Mouse (Mus musculus) liver, embryonic 11.5 days (tissue): Measurements from ENCODE around the gene Slc4a8. TPM values are rescaled to one million over a fixed set of nuclear protein-coding genes. Genes with fewer than 3 reads are reported as not detected.

Experiments used
- ATAC-seq: fragments of 200-750 bp; cut with Nextera tagmentation; replicated peaks from 2 replicates; pipeline ENCODE4 v1.8.0; 2017; ENCODE audit warnings: moderate number of reproducible peaks, mild to moderate bottlenecking, moderate TSS enrichment, moderate library complexity; ENCODE audit not compliant: low FRiP score
- DNase-seq: peaks from one replicate; pipeline ENCODE4 v3.0.0-alpha.2; 2017; ENCODE audit warnings: low spot score
- H3K27ac ChIP-seq: fragments of 300-500 bp; sonication (generic); 2 replicates; pipeline ENCODE4 v1.5.1; 2014; ENCODE audit warnings: mild to moderate bottlenecking, low read depth, low read length, control low read depth
- H3K27me3 ChIP-seq: fragments of 300-500 bp; sonication (generic); replicated peaks from 2 replicates; pipeline ENCODE4 v1.6.1; 2014; ENCODE audit warnings: low read length, mixed read lengths; ENCODE audit not compliant: control insufficient read depth, insufficient read depth
- H3K36me3 ChIP-seq: fragments of 300-500 bp; sonication (generic); 2 replicates; pipeline ENCODE4 v1.6.1; 2014; ENCODE audit warnings: mild to moderate bottlenecking, low read length, moderate library complexity, mixed read lengths; ENCODE audit not compliant: control insufficient read depth, insufficient read depth
- H3K4me1 ChIP-seq: fragments of 300-500 bp; sonication (generic); replicated peaks from 2 replicates; pipeline ENCODE4 v1.6.1; 2014; ENCODE audit warnings: low read length, mixed read lengths; ENCODE audit not compliant: control insufficient read depth, insufficient read depth
- H3K4me2 ChIP-seq: fragments of 300-500 bp; sonication (generic); 2 replicates; pipeline ENCODE4 v1.6.1; 2014; ENCODE audit warnings: mild to moderate bottlenecking, control low read depth, moderate library complexity
- H3K4me3 ChIP-seq: fragments of 300-500 bp; sonication (generic); 2 replicates; pipeline ENCODE4 v1.5.1; 2014; ENCODE audit warnings: low read depth, low read length, control low read depth
- H3K9ac ChIP-seq: fragments of 300-500 bp; sonication (generic); 2 replicates; pipeline ENCODE4 v1.6.1; 2014; ENCODE audit warnings: low read depth, low read length, control low read depth
- H3K9me3 ChIP-seq: fragments of 300-500 bp; sonication (generic); 2 replicates; pipeline ENCODE4 v1.6.1; 2016; ENCODE audit warnings: low read length, inconsistent platforms, mixed read lengths; ENCODE audit not compliant: control insufficient read depth
- WGBS: fragments of 180-500 bp; shearing (Covaris S2); extraction: QIAGEN DNeasy Blood & Tissue Kit; methylation state at CpG from one replicate; pipeline ENCODE4 v1.1.7; 2014; 5-methylcytosine and 5-hydroxymethylcytosine counted together
- polyA plus RNA-seq: library from polyadenylated mRNA; unstranded; fragments of >200 nt; fragmentation: Nextera tagmentation; extraction: Ambion mirVana; gene quantifications from 2 replicates; pipeline ENCODE4 v1.2.1, GENCODE M21; 2014

Gene Slc4a8
- polyA plus RNA-seq, 1 experiment from 2014 or later, result 1.5 TPM

- Histone ChIP-seq H3K27ac (no peak overlapping the region), H3K36me3 (no peaks in the 10 kb centered on the region), H3K9ac (no peak overlapping the region), H3K4me3 (no peak overlapping the region), H3K4me1 (peaks cover 6% of the 10 kb centered on the region), H3K4me2 (no peak overlapping the region), H3K27me3 (peaks cover 13% of the 10 kb centered on the region; the same call in 1 of the 2 replicates), H3K9me3 (no peaks in the 10 kb centered on the region)
- WGBS, result 60% methylated on average over 6 of the region's 6 CpGs
- DNase-seq, result no peak
- ATAC-seq, result no peak
Measured at GRCm38 (mm10) chr15:100722564-100722963, 39.0 kb upstream of the Slc4a8 start.

GRCm38 (mm10) chr15:100723505-100723904 is 38.0 kb upstream of the Slc4a8 start:
- Histone ChIP-seq H3K9ac (no peak overlapping the region), H3K4me1 (peaks cover 6% of the 10 kb centered on the region), H3K4me3 (no peak overlapping the region), H3K27ac (no peak overlapping the region), H3K4me2 (no peak overlapping the region), H3K36me3 (no peaks in the 10 kb centered on the region), H3K27me3 (peaks cover 22% of the 10 kb centered on the region), H3K9me3 (no peaks in the 10 kb centered on the region)
- DNase-seq, result no peak
- ATAC-seq, result no peak
- 60% methylated on average over 14 of the region's 14 CpGs for WGBS

GRCm38 (mm10) chr15:100726721-100727120 is 34.8 kb upstream of the Slc4a8 start:
- H3K27ac ChIP-seq, result no peak overlapping the region
- no peak for ATAC-seq
- 83% methylated on average over 11 of the region's 11 CpGs for WGBS
- H3K27me3 ChIP-seq, result peaks cover 49% of the 10 kb centered on the region
- H3K4me1 ChIP-seq, result peaks cover 21% of the 10 kb centered on the region
- H3K9me3 ChIP-seq, result no peaks in the 10 kb centered on the region
- no peak for DNase-seq
- no peak overlapping the region for H3K9ac ChIP-seq
- no peak overlapping the region for H3K4me3 ChIP-seq
- no peak overlapping the region for H3K4me2 ChIP-seq
- no peaks in the 10 kb centered on the region for H3K36me3 ChIP-seq

- H3K36me3 ChIP-seq, result no peaks in the 10 kb centered on the region
- no peak overlapping the region for H3K27ac ChIP-seq
- peaks cover 53% of the 10 kb centered on the region for H3K27me3 ChIP-seq
- H3K4me2 ChIP-seq, result no peak overlapping the region
- WGBS, result 83% methylated on average over 11 of the region's 11 CpGs
- no peak for ATAC-seq
- no peaks in the 10 kb centered on the region for H3K9me3 ChIP-seq
- peaks cover 20% of the 10 kb centered on the region for H3K4me1 ChIP-seq
- DNase-seq, result no peak
- no peak overlapping the region for H3K4me3 ChIP-seq
- no peak overlapping the region for H3K9ac ChIP-seq
Measured at GRCm38 (mm10) chr15:100727834-100728233, 33.7 kb upstream of the Slc4a8 start.

GRCm38 (mm10) chr15:100728586-100728985 is 33.0 kb upstream of the Slc4a8 start:
- Histone ChIP-seq H3K9me3 (no peaks in the 10 kb centered on the region), H3K4me2 (peak overlapping the region; percentile 78), H3K9ac (no peak overlapping the region), H3K27me3 (peaks cover 53% of the 10 kb centered on the region), H3K4me3 (peak overlapping the region; percentile 48), H3K36me3 (no peaks in the 10 kb centered on the region), H3K4me1 (peaks cover 21% of the 10 kb centered on the region), H3K27ac (no peak overlapping the region)
- DNase-seq (no peak), ATAC-seq (no peak)
- WGBS, result 28% methylated on average over 9 of the region's 9 CpGs

- Histone ChIP-seq H3K4me1 (peaks cover 21% of the 10 kb centered on the region), H3K36me3 (no peaks in the 10 kb centered on the region), H3K4me2 (peak within 1 kb of the TSS; percentile 78), H3K4me3 (peak within 1 kb of the TSS; percentile 48), H3K9ac (peak within 1 kb of the TSS; percentile 40; the same call in 1 of the 2 replicates), H3K27me3 (peaks cover 48% of the 10 kb centered on the region), H3K9me3 (no peaks in the 10 kb centered on the region), H3K27ac (no peak within 1 kb of the TSS)
- ATAC-seq (peak; percentile 53; the same call in 1 of the 2 replicates), DNase-seq (peak; percentile 54)
- WGBS, result 7% methylated on average over 56 of the region's 57 CpGs
Measured at GRCm38 (mm10) chr15:100729281-100729985, 32.1 kb upstream of the Slc4a8 start, which contains the start of gene Galnt6. Galnt6 (minus strand) TSS chr15:100729376.

- H3K9me3 ChIP-seq, result no peaks in the 10 kb centered on the region
- no peak overlapping the region for H3K27ac ChIP-seq
- no peak overlapping the region for H3K9ac ChIP-seq
- peaks cover 48% of the 10 kb centered on the region for H3K27me3 ChIP-seq
- no peak overlapping the region for H3K4me2 ChIP-seq
- no peaks in the 10 kb centered on the region for H3K36me3 ChIP-seq
- WGBS, result 36% methylated on average over 9 of the region's 9 CpGs
- ATAC-seq (no peak), DNase-seq (no peak)
- H3K4me3 ChIP-seq, result no peak overlapping the region
- H3K4me1 ChIP-seq, result peaks cover 26% of the 10 kb centered on the region
Measured at GRCm38 (mm10) chr15:100731081-100731480, 30.5 kb upstream of the Slc4a8 start.

- ATAC-seq (no peak), DNase-seq (no peak)
- no peak overlapping the region for H3K27ac ChIP-seq
- WGBS, result 17% methylated on average over 5 of the region's 5 CpGs
- H3K27me3 ChIP-seq, result peaks cover 42% of the 10 kb centered on the region
- no peak overlapping the region for H3K4me2 ChIP-seq
- H3K9me3 ChIP-seq, result no peaks in the 10 kb centered on the region
- H3K4me3 ChIP-seq, result no peak overlapping the region
- no peak overlapping the region for H3K9ac ChIP-seq
- no peaks in the 10 kb centered on the region for H3K36me3 ChIP-seq
- peaks cover 26% of the 10 kb centered on the region for H3K4me1 ChIP-seq
Measured at GRCm38 (mm10) chr15:100732580-100732979, 29.0 kb upstream of the Slc4a8 start.
